Mouse (Mus musculus) myocyte (in vitro differentiated cells): ENCODE data around the gene Mif4gd. TPM values are rescaled to one million over a fixed set of nuclear protein-coding genes. Genes with fewer than 3 reads are reported as not detected.

ENCODE experiments used
- H3K27me3 ChIP-seq: one replicate; pipeline ENCODE4 v1.6.1; 2011; ENCODE audit not compliant: control insufficient read depth, insufficient read depth, insufficient read length
- H3K36me3 ChIP-seq: one replicate; pipeline ENCODE4 v1.6.1; 2011; ENCODE audit not compliant: control insufficient read depth, insufficient read depth
- H3K4me2 ChIP-seq: one replicate; pipeline ENCODE4 v1.6.1; 2011; ENCODE audit warnings: low read depth, control low read depth
- H3K4me3 ChIP-seq: one replicate; pipeline ENCODE4 v1.5.1; 2011; ENCODE audit warnings: mild to moderate bottlenecking, control low read depth, moderate library complexity
- H3K79me2 ChIP-seq: one replicate; pipeline ENCODE4 v1.6.1; 2011; ENCODE audit not compliant: control insufficient read depth, insufficient read depth
- H3ac ChIP-seq: one replicate; pipeline ENCODE4 v1.6.1; 2011; ENCODE audit not compliant: control insufficient read depth, insufficient read length
- CEBPB ChIP-seq: IDR thresholded peaks from 2 replicates; pipeline ENCODE4 v1.6.1; 2011; ENCODE audit warnings: mild to moderate bottlenecking, moderate library complexity; ENCODE audit not compliant: poor library complexity, insufficient read depth, severe bottlenecking
- E2F4 ChIP-seq: IDR thresholded peaks from one replicate; pipeline ENCODE4 v1.6.1; 2011; ENCODE audit warnings: mild to moderate bottlenecking, control low read depth, moderate library complexity; ENCODE audit not compliant: insufficient read depth
- MAX ChIP-seq: IDR thresholded peaks from one replicate; pipeline ENCODE4 v1.6.1; 2011; ENCODE audit warnings: low read depth, mild to moderate bottlenecking, control low read depth
- MYOD1 ChIP-seq, 3 experiments: IDR thresholded peaks; one replicate each; pipeline ENCODE4 v1.6.1; 2011; ENCODE audit warnings: control low read depth in 2 of 3, low read depth in 2 of 3, mild to moderate bottlenecking in 2 of 3, moderate library complexity in 1 of 3; ENCODE audit not compliant: insufficient read length in 2 of 3, control insufficient read depth in 1 of 3
- MYOG ChIP-seq, 3 experiments: IDR thresholded peaks; one replicate each; pipeline ENCODE4 v1.6.1; 2011; ENCODE audit warnings: control low read depth in 2 of 3, low read depth in 2 of 3, mild to moderate bottlenecking in 2 of 3; ENCODE audit not compliant: insufficient read length in 2 of 3, control insufficient read depth in 1 of 3, insufficient read depth in 1 of 3
- POLR2A ChIP-seq: IDR thresholded peaks from one replicate; pipeline ENCODE4 v1.6.1; 2011; ENCODE audit warnings: low read depth, mild to moderate bottlenecking, control low read depth, moderate library complexity; ENCODE audit not compliant: insufficient read length
- POLR2AphosphoS2 ChIP-seq: IDR thresholded peaks from one replicate; pipeline ENCODE4 v1.6.1; 2011; ENCODE audit warnings: low read depth, control low read depth; ENCODE audit not compliant: insufficient read length
- REST ChIP-seq: IDR thresholded peaks from one replicate; pipeline ENCODE4 v1.6.1; 2011; ENCODE audit warnings: mild to moderate bottlenecking, control low read depth, moderate library complexity; ENCODE audit not compliant: insufficient read depth, insufficient read length
- SRF ChIP-seq: IDR thresholded peaks from one replicate; pipeline ENCODE4 v1.6.1; 2011; ENCODE audit warnings: low read depth; ENCODE audit not compliant: control insufficient read depth, insufficient read length
- TCF12 ChIP-seq: IDR thresholded peaks from one replicate; pipeline ENCODE4 v1.6.1; 2011; ENCODE audit warnings: mild to moderate bottlenecking, control low read depth; ENCODE audit not compliant: poor library complexity, insufficient read depth, severe bottlenecking
- TCF3 ChIP-seq: IDR thresholded peaks from one replicate; pipeline ENCODE4 v1.6.1; 2011; ENCODE audit warnings: low read depth, control low read depth; ENCODE audit not compliant: insufficient read length
- USF1 ChIP-seq: IDR thresholded peaks from one replicate; pipeline ENCODE4 v1.6.1; 2011; ENCODE audit warnings: low read depth, mild to moderate bottlenecking, control low read depth, moderate library complexity
- polyA plus RNA-seq: library from polyadenylated mRNA; unstranded; fragments of >200 nt; fragmentation: generic; extraction: Trizol; gene quantifications from one replicate; pipeline ENCODE4 v1.2.1, GENCODE M21; 2012; ENCODE audit warnings: missing spikeins

Gene Mif4gd
- polyA plus RNA-seq, 1 experiment = 17.5 TPM

DNA sequence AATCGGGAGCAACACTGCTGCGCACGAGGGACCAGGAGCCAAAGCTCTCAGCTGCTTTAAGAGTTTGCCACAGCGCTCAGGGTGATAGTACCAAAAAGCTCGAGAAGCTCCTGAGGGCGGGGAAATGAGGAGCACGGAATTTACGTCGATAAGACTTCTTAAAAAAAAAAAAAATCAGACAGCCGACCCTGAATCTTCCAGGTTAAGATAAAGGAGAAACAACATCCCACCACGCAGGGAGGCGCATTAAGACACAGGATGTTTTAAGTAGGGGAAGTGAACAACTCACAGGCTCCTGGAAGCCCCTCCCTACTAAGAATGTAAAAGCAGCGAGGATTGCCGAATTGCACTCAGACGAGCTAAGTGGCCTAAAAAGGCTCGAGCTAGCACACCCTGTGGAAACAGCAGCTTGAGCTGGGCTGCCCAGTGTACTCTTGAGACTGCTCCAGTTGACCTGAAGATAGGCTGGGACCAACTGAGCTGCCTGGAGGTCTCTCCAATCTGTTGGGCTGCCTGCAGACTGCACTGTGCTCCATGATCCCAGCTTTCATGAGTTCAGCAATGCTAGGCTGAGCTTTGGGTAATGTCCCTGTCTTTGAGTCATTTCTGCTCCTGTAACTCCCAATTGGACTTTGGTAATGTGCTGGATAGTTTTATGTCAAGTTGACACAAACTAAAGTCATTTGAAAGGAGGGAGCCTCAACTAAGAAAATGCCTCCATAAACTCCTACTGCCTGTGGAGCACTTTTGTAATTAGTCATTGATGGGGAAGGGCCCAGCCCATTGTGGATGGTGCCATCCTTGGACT, 573 bp upstream of the Mif4gd start:
- peak overlapping the region; percentile 1 for H3ac ChIP-seq
- no peaks in the 10 kb centered on the region for H3K79me2 ChIP-seq
- H3K4me3 ChIP-seq = peak overlapping the region; percentile 68
- H3K36me3 ChIP-seq = no peaks in the 10 kb centered on the region
- no peak for TF ChIP-seq POLR2AphosphoS2
- TF ChIP-seq SRF = no peak
- TF ChIP-seq REST = no peak
- TF ChIP-seq TCF12 = no peak
- TF ChIP-seq E2F4 = no peak
- TF ChIP-seq POLR2A = no peak
- no peak for TF ChIP-seq USF1
- TF ChIP-seq MYOD1 (IDR thresholded peaks at IDR 0.05; ENCODE audit: control insufficient read depth in 1 of 3, insufficient read length in 2 of 3, low read depth in 2 of 3) = no peak
- no peak for TF ChIP-seq CEBPB
- TF ChIP-seq TCF3 = no peak
- no peak for TF ChIP-seq MYOG (IDR thresholded peaks at IDR 0.05; ENCODE audit: control insufficient read depth in 1 of 3, insufficient read depth in 1 of 3, insufficient read length in 2 of 3, low read depth in 2 of 3)
- no peak for TF ChIP-seq MAX
- peak overlapping the region; percentile 83 for H3K4me2 ChIP-seq
- no peaks in the 10 kb centered on the region for H3K27me3 ChIP-seq

DNA sequence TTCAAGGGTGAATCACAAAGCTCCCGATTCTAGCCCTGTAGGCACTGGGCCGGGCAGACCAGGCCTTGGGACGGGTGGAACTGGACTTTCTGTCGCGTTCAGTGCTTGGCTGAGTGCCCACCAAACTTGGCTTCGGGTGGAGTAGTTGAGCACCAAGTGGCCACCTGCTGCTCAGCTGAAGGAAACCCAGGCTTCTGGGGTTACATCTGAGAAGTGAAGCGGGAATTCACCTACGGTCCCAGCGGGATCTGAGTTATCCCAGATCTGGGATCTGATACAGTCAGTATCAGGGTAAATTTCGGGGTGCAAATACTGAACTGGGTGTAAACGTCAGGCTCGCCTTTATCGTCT, 735 bp downstream of the Mif4gd start:
- H3K36me3 ChIP-seq = peaks cover 11% of the 10 kb centered on the region

DNA sequence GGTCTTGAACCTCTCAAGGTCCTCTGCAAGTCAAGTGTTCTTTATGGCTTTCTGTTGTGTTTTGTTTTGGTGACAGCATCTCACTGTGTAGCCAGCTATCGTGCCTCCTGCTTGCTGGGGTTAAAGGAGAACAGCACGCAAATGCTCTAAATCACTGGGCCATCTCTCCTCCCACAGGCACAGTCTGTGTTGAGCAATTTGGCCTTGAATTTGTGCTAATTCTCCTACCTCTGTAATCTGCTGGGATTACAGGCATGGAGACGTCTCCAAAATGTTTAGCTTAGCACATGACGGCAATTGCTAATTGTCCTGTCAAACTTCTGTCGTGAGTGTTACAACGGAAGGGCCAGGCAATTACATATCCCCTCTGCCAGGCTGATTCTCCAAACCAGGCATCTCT, 1.6 kb downstream of the Mif4gd start:
- Histone ChIP-seq H3K36me3 (peaks cover 17% of the 10 kb centered on the region), H3K27me3 (no peaks in the 10 kb centered on the region)

More for the DNA sequence above, 735 bp downstream of the Mif4gd start:
- H3K4me3 ChIP-seq = peak overlapping the region; percentile 68
- no peaks in the 10 kb centered on the region for H3K79me2 ChIP-seq
- H3K4me2 ChIP-seq = peak overlapping the region; percentile 100
- H3ac ChIP-seq = no peak overlapping the region
- H3K27me3 ChIP-seq = no peaks in the 10 kb centered on the region
- TF ChIP-seq TCF12 (no peak), POLR2AphosphoS2 (no peak), CEBPB (no peak), USF1 (no peak), MYOD1 (IDR thresholded peaks at IDR 0.05; ENCODE audit: control insufficient read depth in 1 of 3, insufficient read length in 2 of 3, low read depth in 2 of 3) (peak in 1 of 3 experiments; percentile 34), MYOG (IDR thresholded peaks at IDR 0.05; ENCODE audit: control insufficient read depth in 1 of 3, insufficient read depth in 1 of 3, insufficient read length in 2 of 3, low read depth in 2 of 3) (peak in 1 of 3 experiments; percentile 36)

DNA sequence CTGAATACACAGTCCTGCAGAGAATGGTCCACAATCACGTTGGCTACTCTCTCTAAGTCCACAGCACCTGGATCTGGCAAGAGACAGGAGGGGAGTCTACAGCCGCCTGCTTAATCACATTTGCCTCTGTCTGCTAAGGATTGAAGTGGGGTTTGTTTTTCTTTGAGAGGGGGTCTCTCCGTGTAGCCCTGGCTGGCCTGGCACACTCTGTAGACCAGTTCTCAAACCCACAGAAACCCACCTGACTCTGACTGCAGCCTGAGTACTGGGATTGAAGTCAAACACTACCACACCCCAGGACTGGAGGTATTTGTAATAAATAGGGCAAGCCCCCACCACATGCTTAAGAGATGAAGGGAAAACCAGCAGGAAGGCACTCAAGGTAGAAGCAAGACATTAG, 3.2 kb downstream of the Mif4gd start:
- H3ac ChIP-seq = no peak overlapping the region
- H3K4me3 ChIP-seq = no peak overlapping the region
- no peak overlapping the region for H3K4me2 ChIP-seq
- TF ChIP-seq TCF12 (no peak), MYOD1 (IDR thresholded peaks at IDR 0.05; ENCODE audit: control insufficient read depth in 1 of 3, insufficient read length in 2 of 3, low read depth in 2 of 3) (no peak), CEBPB (no peak), MYOG (IDR thresholded peaks at IDR 0.05; ENCODE audit: control insufficient read depth in 1 of 3, insufficient read depth in 1 of 3, insufficient read length in 2 of 3, low read depth in 2 of 3) (no peak)
- peaks cover 19% of the 10 kb centered on the region for H3K36me3 ChIP-seq
- H3K79me2 ChIP-seq = peaks cover 11% of the 10 kb centered on the region
- no peaks in the 10 kb centered on the region for H3K27me3 ChIP-seq

More for the DNA sequence above, 1.6 kb downstream of the Mif4gd start:
- Histone ChIP-seq H3K79me2 (no peaks in the 10 kb centered on the region), H3K4me3 (no peak overlapping the region), H3K4me2 (no peak overlapping the region), H3ac (no peak overlapping the region)
- TF ChIP-seq MYOG (IDR thresholded peaks at IDR 0.05; ENCODE audit: control insufficient read depth in 1 of 3, insufficient read depth in 1 of 3, insufficient read length in 2 of 3, low read depth in 2 of 3) (no peak), MYOD1 (IDR thresholded peaks at IDR 0.05; ENCODE audit: control insufficient read depth in 1 of 3, insufficient read length in 2 of 3, low read depth in 2 of 3) (no peak), TCF3 (no peak), MAX (no peak), CEBPB (no peak), POLR2A (no peak), E2F4 (no peak), TCF12 (no peak), POLR2AphosphoS2 (no peak), SRF (no peak), REST (no peak), USF1 (no peak)
